Comparison of ENCODE assay signal across 30 mouse cellular contexts in the genomic region with DNA sequence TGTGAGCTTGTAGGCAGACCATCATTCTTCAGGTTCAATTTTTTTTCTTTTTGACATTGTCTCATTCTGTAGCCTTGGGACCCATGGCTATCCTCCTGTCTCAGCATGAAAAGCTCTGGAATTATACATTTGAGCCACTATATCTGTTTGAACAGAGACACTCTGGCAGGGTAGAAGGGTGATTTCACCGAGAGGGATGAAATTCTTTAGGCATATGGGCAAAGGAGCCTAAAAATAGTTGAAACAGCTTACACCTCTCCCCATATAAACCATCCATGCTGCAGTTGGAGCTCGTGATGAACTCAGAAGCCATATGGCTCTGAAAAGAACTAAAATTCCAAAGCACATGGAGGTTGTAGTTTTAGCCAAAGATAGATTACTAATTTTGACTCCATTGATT.
DNase-seq lines count a peak whose midpoint lies in the region; ATAC-seq lines count a peak whose summit lies in the region.
"Had no signal": no experiment of that assay in that cellular context is flagged by ENCODE, and none has a peak within 500 bp of the region (broad histone marks: within the 10 kb centered on the region; RNA-seq: fewer than 3 reads in every experiment).

No protein-coding gene starts in this region.

- 82% methylated on average over 2 of the region's 2 CpGs for WGBS in kidney, embryonic 16.5 days

- ATAC-seq in frontal cortex, adult (ENCODE audit: low TSS enrichment) = peak; percentile 96
- no peak for ATAC-seq in kidney, embryonic 16.5 days (ENCODE audit: low FRiP score, low TSS enrichment)
- ATAC-seq: forebrain, embryonic 15.5 days; intestine, embryonic 16.5 days had no signal

- no peaks in the 10 kb centered on the region for H3K27me3 ChIP-seq in kidney, embryonic 16.5 days (ENCODE audit: insufficient read depth, low read length)
- H3K27me3 ChIP-seq: forebrain, embryonic 15.5 days; hindbrain, embryonic 13.5 days; neural tube, embryonic 15.5 days had no signal

- no peak for DNase-seq in frontal cortex, postnatal 14 days (ENCODE audit: low spot score in 2 of 2)
- peak; percentile 32 for DNase-seq in layer of hippocampus, adult 9-10 months (ENCODE audit: low spot score)
- DNase-seq in layer of hippocampus, postnatal 25 days (ENCODE audit: extremely low spot score in 1 of 2, low spot score in 1 of 2) = no peak
- DNase-seq in right cerebral cortex, adult 18-20 months = peak; percentile 58
- no peak for DNase-seq in right cerebral cortex, postnatal 14 days
- DNase-seq in right cerebral cortex, postnatal 25 days = peak; percentile 32
- DNase-seq: adrenal gland, adult 8-10 months; cerebellum, adult 8-10 months; cerebellum, postnatal 25 days; gastrocnemius, postnatal 25 days; heart, adult 18-20 months; heart, postnatal 4 days; kidney, adult 8-10 months; kidney, postnatal 10 days; liver; lung, adult 2 months; lung, postnatal 10 days; midbrain, embryonic 14.5 days; thymus, adult 18-20 months; thymus, postnatal 25 days had no signal

- H3K36me3 ChIP-seq in kidney, embryonic 16.5 days (ENCODE audit: insufficient read depth, low read length) = no peaks in the 10 kb centered on the region
- H3K36me3 ChIP-seq: forebrain, embryonic 15.5 days; G1E; hindbrain, embryonic 13.5 days; neural tube, embryonic 15.5 days had no signal

- no peaks in the 10 kb centered on the region for H3K4me1 ChIP-seq in kidney, embryonic 16.5 days (ENCODE audit: insufficient read depth, low read length)
- H3K4me1 ChIP-seq: forebrain, embryonic 15.5 days; hindbrain, embryonic 13.5 days; neural tube, embryonic 15.5 days had no signal

- H3K9ac ChIP-seq in kidney, embryonic 16.5 days (replicated peaks; ENCODE audit: low read length) = no peak overlapping the region
- H3K9ac ChIP-seq: forebrain, embryonic 15.5 days; hindbrain, embryonic 13.5 days; liver, embryonic 14.5 days; neural tube, embryonic 15.5 days had no signal

- no peak overlapping the region for H3K4me2 ChIP-seq in kidney, embryonic 16.5 days (replicated peaks; ENCODE audit: low read depth, low read length)
- H3K4me2 ChIP-seq: forebrain, embryonic 15.5 days; heart, embryonic 11.5 days; hindbrain, embryonic 13.5 days; neural tube, embryonic 15.5 days had no signal

- 0 out of 2 replicates have a peak, but pooled peaks cover 3% of the 10 kb centered on the region for H3K9me3 ChIP-seq in kidney, embryonic 16.5 days (ENCODE audit: low read length)
- H3K9me3 ChIP-seq: forebrain, embryonic 15.5 days; G1E; hindbrain, embryonic 13.5 days; neural tube, embryonic 15.5 days had no signal

- H3K27ac ChIP-seq in kidney, embryonic 16.5 days (ENCODE audit: low read length) = no peak overlapping the region
- H3K27ac ChIP-seq: forebrain, embryonic 15.5 days; hindbrain, embryonic 13.5 days; liver, embryonic 14.5 days; macrophage; neural tube, embryonic 15.5 days had no signal

- no peak overlapping the region for H3K4me3 ChIP-seq in kidney, embryonic 16.5 days (ENCODE audit: low read length)
- H3K4me3 ChIP-seq: forebrain, embryonic 15.5 days; hindbrain, embryonic 13.5 days; neural tube, embryonic 15.5 days had no signal

Comparison
In these comparisons a context has a peak if more than half of its experiments do, and no peak if none do; other contexts are left out.
1. DNase-seq: peak in layer of hippocampus, adult 9-10 months (single experiment), right cerebral cortex, adult 18-20 months (single experiment) and right cerebral cortex, postnatal 25 days (single experiment); none in frontal cortex, postnatal 14 days (0 of 2), layer of hippocampus, postnatal 25 days (0 of 2) and right cerebral cortex, postnatal 14 days (single experiment).